Mouse (Mus musculus) G1E (cell line): Measurements from ENCODE around the gene Pde2a.

Source experiments
- CTCF ChIP-seq: IDR thresholded peaks from 2 replicates; pipeline ENCODE4 v1.5.1; 2012; ENCODE audit warnings: low read depth, low read length, inconsistent platforms, mixed read lengths
- GATA1 ChIP-seq: IDR thresholded peaks from 2 replicates; pipeline ENCODE4 v1.6.1; 2012; ENCODE audit warnings: borderline replicate concordance, low read length, inconsistent platforms, mixed read lengths
- TAL1 ChIP-seq: conservative IDR thresholded peaks from 2 replicates; pipeline ENCODE4 v1.6.1; 2012; ENCODE audit warnings: low read depth, low read length, inconsistent platforms, mixed read lengths

GRCm38 (mm10) chr7:101472598-101473558, 51.4 kb downstream of the Pde2a start:
- TF ChIP-seq TAL1 (no peak), CTCF (no peak), GATA1 (no peak)
